ENCODE assay signal across 29 mouse cellular contexts in genomic region chr11:84730218-84730617, GRCm38 (mm10).
A peak's percentile ranks its signal among the peaks of the same experiment; 100 is the strongest.
DNase-seq lines count a peak whose midpoint lies in the region; ATAC-seq lines count a peak whose summit lies in the region.
"Had no signal": no experiment of that assay in that cellular context is flagged by ENCODE, and none has a peak within 500 bp of the region (broad histone marks: within the 10 kb centered on the region; RNA-seq: fewer than 3 reads in every experiment).

No protein-coding gene starts in this region.

- whole genome bisulfite sequencing in hindbrain, embryonic 10.5 days: 17% methylated on average over 8 of the region's 8 CpGs
- 13% methylated on average over 8 of the region's 8 CpGs for WGBS in hindbrain, embryonic 13.5 days

- no peaks in the 10 kb centered on the region for H3K36me3 ChIP-seq in hindbrain, embryonic 10.5 days
- no peaks in the 10 kb centered on the region for H3K36me3 ChIP-seq in hindbrain, embryonic 13.5 days
- H3K36me3 ChIP-seq: embryonic facial prominence, embryonic 10.5 days; embryonic facial prominence, embryonic 13.5 days; forebrain, embryonic 12.5 days; forebrain, embryonic 15.5 days; G1E; heart, embryonic 12.5 days; heart, embryonic 15.5 days; hindbrain, embryonic 12.5 days had no signal

- ATAC-seq in hindbrain, embryonic 13.5 days (ENCODE audit: low FRiP score): no peak
- ATAC-seq: forebrain, embryonic 15.5 days; hindbrain, postnatal 0 days; inflammation-experienced regulatory T-cells, adult 6 months; intestine, embryonic 16.5 days had no signal

- no peak overlapping the region for H3K9ac ChIP-seq in hindbrain, embryonic 13.5 days
- H3K9ac ChIP-seq: embryonic facial prominence, embryonic 13.5 days; forebrain, embryonic 12.5 days; forebrain, embryonic 15.5 days; heart, embryonic 12.5 days; heart, embryonic 15.5 days; hindbrain, embryonic 12.5 days had no signal

- peak overlapping the region; percentile 59; the same call in 1 of the 2 replicates for H3K27ac ChIP-seq in hindbrain, embryonic 10.5 days
- no peak overlapping the region for H3K27ac ChIP-seq in hindbrain, embryonic 13.5 days
- H3K27ac ChIP-seq: embryonic facial prominence, embryonic 10.5 days; embryonic facial prominence, embryonic 13.5 days; forebrain, embryonic 12.5 days; forebrain, embryonic 15.5 days; heart, embryonic 15.5 days; hindbrain, embryonic 12.5 days; hindbrain, postnatal 0 days had no signal

- peak; percentile 56 for DNase-seq in hindbrain, embryonic 10.5 days (ENCODE audit: low spot score)
- peak; percentile 47 for DNase-seq in retina, embryonic 14.5 days (ENCODE audit: low spot score)
- DNase-seq in retina, postnatal 1 day: no peak
- peak; percentile 47 for DNase-seq in mesoderm, embryonic 11.5 days (ENCODE audit: low read depth, low spot score)
- no peak for DNase-seq in thymus, postnatal 14 days
- DNase-seq: adrenal gland, adult 2 months; adrenal gland, postnatal 14 days; B cell, adult 2 months; cerebellum, adult 11 months; cerebellum, adult 2 months; cerebellum, adult 9-11 months; cerebellum, postnatal 25 days; gastrocnemius, postnatal 25 days; heart, adult 18-20 months; heart, postnatal 10 days; heart, postnatal 36 days had no signal

- no peak overlapping the region for H3K4me3 ChIP-seq in hindbrain, embryonic 10.5 days
- no peak overlapping the region for H3K4me3 ChIP-seq in hindbrain, embryonic 13.5 days
- H3K4me3 ChIP-seq: embryonic facial prominence, embryonic 10.5 days; embryonic facial prominence, embryonic 13.5 days; erythroblast, embryonic 14.5 days; forebrain, embryonic 12.5 days; forebrain, embryonic 15.5 days; heart, embryonic 12.5 days; heart, embryonic 15.5 days; hindbrain, embryonic 12.5 days had no signal

- peaks cover 59% of the 10 kb centered on the region for H3K4me1 ChIP-seq in hindbrain, embryonic 10.5 days (replicated peaks)
- peaks cover 49% of the 10 kb centered on the region for H3K4me1 ChIP-seq in hindbrain, embryonic 13.5 days (replicated peaks)
- H3K4me1 ChIP-seq: embryonic facial prominence, embryonic 13.5 days; heart, embryonic 12.5 days; heart, embryonic 15.5 days had no signal

- peaks cover 21% of the 10 kb centered on the region for H3K27me3 ChIP-seq in hindbrain, embryonic 10.5 days (ENCODE audit: insufficient read depth, poor library complexity, severe bottlenecking)
- peaks cover 6% of the 10 kb centered on the region; the same call in 1 of the 2 replicates for H3K27me3 ChIP-seq in hindbrain, embryonic 13.5 days
- H3K27me3 ChIP-seq: hindbrain, embryonic 12.5 days had no signal

- H3K4me2 ChIP-seq in hindbrain, embryonic 13.5 days: no peak overlapping the region
- H3K4me2 ChIP-seq: embryonic facial prominence, embryonic 13.5 days; forebrain, embryonic 12.5 days; forebrain, embryonic 15.5 days; heart, embryonic 12.5 days; heart, embryonic 15.5 days; hindbrain, embryonic 12.5 days had no signal

- H3K9me3 ChIP-seq in hindbrain, embryonic 10.5 days: no peaks in the 10 kb centered on the region
- H3K9me3 ChIP-seq in hindbrain, embryonic 13.5 days: no peaks in the 10 kb centered on the region
- H3K9me3 ChIP-seq: embryonic facial prominence, embryonic 10.5 days; embryonic facial prominence, embryonic 13.5 days; forebrain, embryonic 12.5 days; forebrain, embryonic 15.5 days; G1E; heart, embryonic 12.5 days; heart, embryonic 15.5 days; hindbrain, embryonic 12.5 days had no signal

Comparison
In these comparisons a context has a peak if more than half of its experiments do, and no peak if none do; other contexts are left out.
1. DNase-seq: peak in hindbrain, embryonic 10.5 days (single experiment), retina, embryonic 14.5 days (single experiment) and mesoderm, embryonic 11.5 days (single experiment); none in retina, postnatal 1 day (single experiment) and thymus, postnatal 14 days (single experiment).